In genomic region chr9:9375304-9375904, GRCm38 (mm10) we compare ENCODE assay signal across 7 mouse cellular contexts.
A peak's percentile ranks its signal among the peaks of the same experiment; 100 is the strongest.
DNase-seq lines count a peak whose midpoint lies in the region; ATAC-seq and TF ChIP-seq lines count a peak whose summit lies in the region.

No protein-coding gene starts in this region.

- DNase-seq in MEL (ENCODE audit: low read depth, low spot score) = peak; percentile 78
- DNase-seq in adrenal gland, postnatal 4 days (ENCODE audit: low spot score in 2 of 2) = peak; percentile 11 to 50
- DNase-seq in forebrain, embryonic 11.5 days (ENCODE audit: low spot score) = peak; percentile 65
- DNase-seq in layer of hippocampus, postnatal 10 days (ENCODE audit: low spot score in 2 of 2) = peak; percentile 80 to 81
- DNase-seq in lung, postnatal 25 days (ENCODE audit: low spot score) = peak; percentile 61
- DNase-seq in right cerebral cortex, postnatal 14 days = peak; percentile 80

- TF ChIP-seq EP300 in MEL (IDR thresholded peaks at IDR 0.05; ENCODE audit: low read depth in 1 of 2, low read length in 2 of 2) = no peak

- peak; percentile 47 to 87 (median 50) for TF ChIP-seq CTCF in MEL (IDR thresholded peaks at IDR 0.05 in 2 of 3, conservative IDR thresholded peaks at IDR 0.05 in 1 of 3; ENCODE audit: control insufficient read depth in 1 of 3, insufficient read depth in 1 of 3, low read depth in 2 of 3, low read length in 3 of 3, poor library complexity in 1 of 3, severe bottlenecking in 1 of 3)

- H3K36me3 ChIP-seq in MEL (ENCODE audit: control insufficient read depth in 1 of 2, insufficient read depth in 2 of 2, low read length in 2 of 2) = no peaks in the 10 kb centered on the region
- H3K36me3 ChIP-seq in forebrain, embryonic 11.5 days (ENCODE audit: control insufficient read depth, insufficient read depth, low read length) = no peaks in the 10 kb centered on the region
- no peaks in the 10 kb centered on the region for H3K36me3 ChIP-seq in hindbrain, embryonic 15.5 days

- ATAC-seq in forebrain, embryonic 11.5 days (replicated peaks; ENCODE audit: low FRiP score) = peak; percentile 60
- peak; percentile 59 for ATAC-seq in hindbrain, embryonic 15.5 days (ENCODE audit: low FRiP score, low read depth)

- WGBS in forebrain, embryonic 11.5 days = 24% methylated on average over 3 of the region's 3 CpGs
- 24% methylated on average over 3 of the region's 3 CpGs for WGBS in hindbrain, embryonic 15.5 days

- no peak overlapping the region for H3K4me2 ChIP-seq in forebrain, embryonic 11.5 days (ENCODE audit: low read depth, low read length, severe bottlenecking)
- no peak overlapping the region for H3K4me2 ChIP-seq in hindbrain, embryonic 15.5 days

- H3K27me3 ChIP-seq in MEL (ENCODE audit: control insufficient read depth in 1 of 2, insufficient read depth in 2 of 2, low read length in 2 of 2) = no peaks in the 10 kb centered on the region
- H3K27me3 ChIP-seq in forebrain, embryonic 11.5 days (ENCODE audit: control insufficient read depth, insufficient read depth, low read length) = no peaks in the 10 kb centered on the region
- no peaks in the 10 kb centered on the region for H3K27me3 ChIP-seq in hindbrain, embryonic 15.5 days

- no peak for TF ChIP-seq POLR2A in MEL (IDR thresholded peaks at IDR 0.05; ENCODE audit: control insufficient read depth in 1 of 2, insufficient read depth in 1 of 2, low read depth in 1 of 2, low read length in 2 of 2, poor library complexity in 1 of 2)

- no peaks in the 10 kb centered on the region; the same call in 1 of the 2 replicates for H3K9me3 ChIP-seq in MEL (replicated peaks; ENCODE audit: insufficient read depth, low read length)
- no peaks in the 10 kb centered on the region for H3K9me3 ChIP-seq in forebrain, embryonic 11.5 days (ENCODE audit: control insufficient read depth, low read length)
- no peaks in the 10 kb centered on the region for H3K9me3 ChIP-seq in hindbrain, embryonic 15.5 days

- no peak overlapping the region for H3K27ac ChIP-seq in MEL (ENCODE audit: control insufficient read depth, low read depth, low read length)
- H3K27ac ChIP-seq in forebrain, embryonic 11.5 days (ENCODE audit: low read depth, low read length) = no peak overlapping the region
- H3K27ac ChIP-seq in hindbrain, embryonic 15.5 days (replicated peaks) = no peak overlapping the region

- H3K79me2 ChIP-seq in MEL (ENCODE audit: control insufficient read depth, insufficient read depth, low read length, poor library complexity) = no peaks in the 10 kb centered on the region

- no peak overlapping the region for H3K4me3 ChIP-seq in MEL (ENCODE audit: control insufficient read depth in 1 of 2, insufficient read depth in 1 of 2, low read depth in 2 of 2, low read length in 2 of 2)
- no peak overlapping the region for H3K4me3 ChIP-seq in forebrain, embryonic 11.5 days (ENCODE audit: low read depth, low read length)
- H3K4me3 ChIP-seq in hindbrain, embryonic 15.5 days = no peak overlapping the region

- no peaks in the 10 kb centered on the region for H3K4me1 ChIP-seq in MEL (ENCODE audit: control insufficient read depth in 1 of 2, insufficient read depth in 2 of 2, low read length in 2 of 2)
- H3K4me1 ChIP-seq in forebrain, embryonic 11.5 days (replicated peaks; ENCODE audit: control insufficient read depth, insufficient read depth, low read length) = no peaks in the 10 kb centered on the region
- 0 out of 2 replicates have a peak, but pooled peaks cover 4% of the 10 kb centered on the region for H3K4me1 ChIP-seq in hindbrain, embryonic 15.5 days (replicated peaks)

- peak; percentile 92 for TF ChIP-seq RAD21 in MEL (IDR thresholded peaks at IDR 0.05; ENCODE audit: low read depth, low read length)

- H3K9ac ChIP-seq in MEL (ENCODE audit: control insufficient read depth, low read depth, low read length, poor library complexity, severe bottlenecking) = no peak overlapping the region
- no peak overlapping the region for H3K9ac ChIP-seq in forebrain, embryonic 11.5 days (ENCODE audit: low read length)
- no peak overlapping the region for H3K9ac ChIP-seq in hindbrain, embryonic 15.5 days

TF ChIP-seq in MEL, 35 proteins besides CTCF, POLR2A, EP300 and RAD21:
- TF ChIP-seq ZC3H11A (IDR thresholded peaks at IDR 0.05; ENCODE audit: low read depth, low read length) (peak; percentile 80), TAL1 (IDR thresholded peaks at IDR 0.05; ENCODE audit: low read length) (no peak), SMC3 (IDR thresholded peaks at IDR 0.05; ENCODE audit: low read depth, low read length) (peak; percentile 88), GATA1 (IDR thresholded peaks at IDR 0.05; ENCODE audit: low read depth, low read length) (0 out of 2 replicates have a peak, but pooled peaks have one; percentile 3)

Comparison
In these comparisons a context has a peak if more than half of its experiments do, and no peak if none do; other contexts are left out.
1. DNase-seq: peak in every context shown above with its lines; median percentile 80 in layer of hippocampus, postnatal 10 days; 80 in right cerebral cortex, postnatal 14 days; 78 in MEL; 65 in forebrain, embryonic 11.5 days; 61 in lung, postnatal 25 days; 30 in adrenal gland, postnatal 4 days.